Mouse (Mus musculus): ENCODE data around the gene Sh3gl2.

Gene Sh3gl2

DNA sequence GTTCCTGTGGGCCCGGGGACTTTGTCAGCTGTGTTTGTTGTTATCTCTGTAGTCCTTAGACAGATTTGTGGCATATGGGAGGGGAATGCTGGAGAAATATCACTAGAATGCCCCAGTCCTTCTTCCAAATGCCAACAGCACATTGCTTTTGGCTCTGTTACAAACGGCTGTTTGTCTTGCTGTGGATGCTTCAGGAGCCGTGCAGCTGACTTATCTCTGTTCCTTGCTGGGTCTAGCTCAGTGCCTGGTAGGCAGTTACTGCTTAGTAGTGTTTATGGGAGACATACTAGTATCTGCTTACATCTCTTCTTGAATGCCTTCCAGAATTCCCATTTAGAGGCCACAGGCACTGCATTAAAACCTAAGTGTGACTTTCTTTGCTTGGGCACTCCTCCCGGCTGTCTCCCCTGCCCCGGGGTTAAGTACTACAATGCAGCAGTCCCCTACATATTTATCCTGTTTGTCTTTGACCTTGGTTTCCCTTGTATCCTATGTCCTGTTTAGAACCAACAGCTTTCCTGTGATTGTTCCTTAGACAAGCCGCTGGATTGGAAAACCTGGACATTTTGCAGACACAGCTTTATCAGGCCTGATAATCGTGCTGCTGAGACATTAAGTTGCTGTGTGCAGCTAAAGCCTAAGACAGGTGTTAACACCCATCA, 101.1 kb downstream of the Sh3gl2 start:
- peak; percentile 91 for DNase-seq (ENCODE audit: low read depth, low spot score)

DNA sequence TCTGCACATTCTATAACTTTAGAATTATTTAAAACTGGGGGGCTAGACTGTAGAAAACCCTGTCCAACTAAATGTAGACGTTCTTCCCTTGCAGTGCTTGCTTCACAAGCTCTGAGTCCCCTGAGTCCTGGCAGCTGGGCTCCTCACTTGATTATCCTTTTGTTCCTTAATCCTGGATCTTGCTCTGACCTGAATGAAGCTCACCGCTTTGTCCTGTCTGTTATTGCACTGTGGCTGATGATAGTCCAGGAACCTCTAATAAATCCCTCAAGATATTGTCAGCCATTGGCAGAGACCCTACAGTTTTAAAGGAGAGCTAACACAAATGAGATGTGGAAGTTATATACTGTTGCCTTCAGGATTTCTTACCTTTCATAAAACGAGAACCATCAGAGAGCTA, 114.2 kb downstream of the Sh3gl2 start:
- no peak for DNase-seq (ENCODE audit: low read depth, low spot score)

DNA sequence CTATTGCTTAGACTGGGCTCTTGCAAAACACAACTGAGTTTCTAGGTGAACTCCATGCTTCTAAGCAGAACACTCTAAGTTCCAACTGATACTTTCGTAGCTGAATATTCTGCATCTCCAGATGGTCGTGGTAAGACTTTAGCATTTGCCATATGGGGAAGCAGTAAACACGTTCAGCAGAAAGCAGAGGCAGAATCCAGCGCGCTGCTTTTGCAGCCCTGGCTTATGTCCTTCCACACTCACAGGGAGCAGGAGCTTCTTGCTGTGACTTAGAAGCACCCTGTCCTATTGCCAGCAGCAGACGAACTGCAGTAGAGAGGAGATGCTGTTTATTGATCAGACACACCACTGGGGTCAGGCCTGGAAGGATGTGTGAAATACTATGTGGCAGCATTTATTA, 120.5 kb downstream of the Sh3gl2 start:
- DNase-seq (ENCODE audit: low read depth, low spot score), result peak; percentile 92

GRCm38 (mm10) chr4:85326052-85326451, 121.1 kb downstream of the Sh3gl2 start:
- peak; percentile 81 for DNase-seq (ENCODE audit: low read depth, low spot score)

DNA sequence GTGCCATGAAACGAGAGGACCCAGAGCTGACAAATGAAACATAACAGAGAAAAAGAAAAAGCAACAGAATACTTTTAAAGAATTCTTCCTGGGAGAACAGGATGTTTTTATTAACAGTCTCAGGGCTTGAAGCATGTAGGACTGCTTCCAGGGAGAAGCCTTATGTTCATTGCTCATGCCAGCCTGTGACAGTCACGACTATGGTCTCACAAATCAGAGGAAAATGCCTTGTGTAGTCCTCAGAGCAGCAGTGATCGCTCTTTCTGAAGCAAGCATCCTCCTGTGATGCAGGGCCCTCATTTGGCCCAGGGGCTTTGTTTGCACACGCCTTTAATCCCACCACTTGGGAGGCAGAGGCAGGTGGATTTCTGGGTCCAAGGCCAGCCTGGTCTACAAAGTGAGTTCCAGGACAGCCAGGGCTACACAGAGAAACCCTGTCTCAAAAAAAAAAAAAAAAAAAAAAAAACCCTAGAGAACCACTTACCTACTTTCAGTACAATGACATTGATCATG, 129.8 kb downstream of the Sh3gl2 start:
- DNase-seq (ENCODE audit: low read depth, low spot score), result peak; percentile 97

DNA sequence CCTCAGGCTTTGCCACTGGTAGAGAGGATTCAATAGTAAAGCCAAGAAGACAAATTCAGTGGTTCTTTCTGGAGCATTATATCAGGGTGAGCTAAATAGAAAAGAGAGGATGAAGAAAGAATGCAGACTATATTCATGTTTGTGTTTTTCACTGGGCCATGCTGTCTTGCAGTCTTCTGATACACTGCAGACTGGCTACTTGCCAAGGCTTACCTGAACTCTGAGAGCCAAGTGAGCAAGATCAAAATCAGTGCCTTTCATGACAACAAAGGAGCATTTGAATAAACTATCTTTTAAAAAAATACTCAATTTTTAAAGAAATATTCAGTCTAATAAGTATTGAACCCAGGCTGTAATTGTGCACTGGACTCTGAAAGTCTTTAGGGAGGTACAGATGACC, 131.4 kb downstream of the Sh3gl2 start:
- peak; percentile 63 for DNase-seq (ENCODE audit: low read depth, low spot score)

- DNase-seq (ENCODE audit: low read depth, low spot score), result peak; percentile 75
These were observed 134.2 kb downstream of the Sh3gl2 start for GRCm38 (mm10) chr4:85339126-85339525.

GRCm38 (mm10) chr4:85340686-85341085, 135.8 kb downstream of the Sh3gl2 start:
- DNase-seq (ENCODE audit: low read depth, low spot score), result peak; percentile 97

GRCm38 (mm10) chr4:85345911-85346310, 141.0 kb downstream of the Sh3gl2 start:
- DNase-seq (ENCODE audit: low read depth, low spot score), result no peak

- peak; percentile 54 for DNase-seq (ENCODE audit: low read depth, low spot score)
These were observed 143.2 kb downstream of the Sh3gl2 start for GRCm38 (mm10) chr4:85348079-85348643.

DNA sequence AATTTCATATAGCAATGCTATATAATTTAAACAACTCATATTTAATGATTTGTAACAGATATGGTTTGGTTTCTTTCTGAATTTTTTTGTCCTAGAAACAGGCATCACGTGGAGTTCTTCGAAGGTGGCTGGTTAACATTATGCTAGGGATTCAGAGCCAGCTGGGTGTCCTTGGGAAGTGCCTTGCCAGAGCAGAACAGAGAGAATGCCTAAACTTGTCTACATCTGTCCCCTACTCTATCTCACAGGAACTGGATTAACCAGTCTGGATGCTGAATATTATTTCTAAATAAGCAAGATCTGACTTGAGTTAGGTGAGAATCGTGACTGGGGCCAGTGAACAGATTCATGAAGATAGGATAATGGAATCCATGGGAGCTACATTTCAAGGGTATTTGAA, 157.7 kb downstream of the Sh3gl2 start:
- peak; percentile 64 for DNase-seq (ENCODE audit: low read depth, low spot score)

GRCm38 (mm10) chr4:85363205-85363604, 158.3 kb downstream of the Sh3gl2 start:
- DNase-seq (ENCODE audit: low read depth, low spot score), result no peak

DNA sequence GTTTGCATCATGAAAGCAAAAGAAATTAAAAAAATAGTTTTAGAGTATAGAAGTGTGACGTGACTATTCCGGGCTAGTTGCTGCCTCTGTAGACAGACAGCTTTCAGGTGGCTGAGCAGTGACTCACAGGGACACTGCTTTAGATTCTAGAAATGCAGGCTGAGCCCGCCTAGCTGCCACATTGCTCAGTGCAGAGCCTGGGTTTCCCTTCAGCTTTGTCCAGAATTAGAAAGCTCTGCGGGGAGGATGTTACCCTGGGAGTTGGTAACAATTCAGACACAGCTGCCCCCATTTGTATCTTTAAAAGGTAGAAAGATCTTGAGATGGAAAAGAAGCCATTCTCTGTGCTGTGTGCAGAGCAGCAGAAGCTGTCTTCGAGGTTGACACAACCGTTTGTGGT, 166.1 kb downstream of the Sh3gl2 start:
- DNase-seq (ENCODE audit: low read depth, low spot score), result peak; percentile 93

DNA sequence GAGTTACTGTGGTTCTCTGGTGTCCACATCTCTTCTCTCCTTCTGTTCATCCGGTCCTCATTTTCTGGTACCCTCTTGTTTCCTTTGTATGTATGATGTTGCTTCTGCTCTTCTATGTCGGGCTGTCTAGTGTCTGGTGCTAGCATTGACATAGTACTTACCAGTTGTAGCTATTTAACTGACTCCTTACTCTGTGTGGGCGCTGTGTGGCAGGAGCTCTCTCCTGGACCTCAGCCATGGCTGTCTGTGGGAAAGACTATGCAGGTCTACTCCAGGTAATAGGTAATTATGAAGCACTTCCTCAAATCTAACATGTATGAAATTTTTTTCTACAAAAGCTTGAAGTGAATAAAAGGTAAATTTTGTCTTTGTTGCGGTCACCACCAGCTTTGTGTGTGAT, 169.9 kb downstream of the Sh3gl2 start:
- peak; percentile 66 for DNase-seq (ENCODE audit: low read depth, low spot score)

DNA sequence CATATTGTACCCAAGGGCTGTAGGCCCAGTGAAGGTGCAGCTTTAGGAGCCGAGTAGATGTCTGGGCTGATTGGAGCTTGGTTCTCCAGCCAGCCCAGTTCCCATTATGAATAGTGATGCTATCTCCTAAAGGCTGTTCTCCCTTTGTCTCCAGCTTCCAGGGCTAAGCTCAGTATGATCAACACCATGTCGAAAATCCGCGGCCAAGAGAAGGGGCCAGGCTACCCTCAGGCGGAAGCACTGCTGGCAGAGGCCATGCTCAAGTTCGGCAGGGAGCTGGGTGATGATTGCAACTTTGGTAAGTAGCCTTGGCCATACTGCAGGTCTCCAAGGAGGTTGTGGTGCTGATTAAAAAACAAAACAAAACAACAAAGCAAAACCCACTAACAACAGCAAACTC, 171.3 kb downstream of the Sh3gl2 start:
- DNase-seq (ENCODE audit: low read depth, low spot score), result no peak

DNA sequence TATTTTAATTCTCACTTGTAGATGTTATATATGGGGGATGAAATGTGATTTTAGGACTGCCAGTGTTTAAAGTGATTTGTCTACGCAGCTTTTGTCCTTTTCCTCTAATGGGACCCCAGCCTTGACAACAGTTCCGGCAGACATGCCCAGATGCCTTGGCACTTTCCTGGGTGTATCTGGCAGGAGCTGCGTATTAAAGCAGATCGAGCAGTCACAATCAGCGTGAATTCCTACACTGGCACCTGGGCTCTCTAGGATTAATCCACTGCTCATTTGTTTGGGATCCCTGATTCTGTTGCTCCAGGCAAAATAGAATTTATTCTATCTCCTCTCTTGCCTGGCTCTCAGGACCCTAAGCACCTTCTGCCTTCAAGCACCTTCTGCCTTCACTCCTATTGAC, 171.7 kb downstream of the Sh3gl2 start:
- peak; percentile 44 for DNase-seq (ENCODE audit: low read depth, low spot score)

DNA sequence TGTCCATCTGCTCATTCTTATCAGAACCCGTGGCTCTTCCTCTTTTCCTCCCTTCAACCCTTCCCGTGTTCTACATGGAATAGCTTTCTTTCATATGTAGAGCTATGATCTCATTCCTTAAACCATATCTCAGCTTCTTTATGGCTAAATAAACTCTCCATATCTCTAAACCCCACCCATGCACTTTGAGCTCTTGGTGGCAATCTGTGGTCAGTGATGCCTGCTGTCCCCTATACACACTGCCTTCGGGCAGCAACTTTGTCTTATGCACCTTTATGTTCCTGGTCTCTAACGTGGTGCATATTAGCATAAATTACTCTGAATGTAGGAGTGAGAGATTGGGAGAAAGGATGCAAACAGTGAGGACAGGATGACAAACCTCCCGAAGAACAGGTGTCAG, 180.3 kb downstream of the Sh3gl2 start:
- no peak for DNase-seq (ENCODE audit: low read depth, low spot score)

GRCm38 (mm10) chr4:85387676-85388075, 182.8 kb downstream of the Sh3gl2 start:
- DNase-seq (ENCODE audit: low read depth, low spot score), result no peak

GRCm38 (mm10) chr4:85391795-85392194, 186.9 kb downstream of the Sh3gl2 start:
- DNase-seq (ENCODE audit: low read depth, low spot score), result peak; percentile 76

GRCm38 (mm10) chr4:85398765-85399164, 193.8 kb downstream of the Sh3gl2 start:
- DNase-seq (ENCODE audit: low read depth, low spot score), result no peak

- peak; percentile 79 for DNase-seq (ENCODE audit: low read depth, low spot score)
These were observed 197.9 kb downstream of the Sh3gl2 start for GRCm38 (mm10) chr4:85402823-85403222.

GRCm38 (mm10) chr4:85404424-85405194, 199.7 kb downstream of the Sh3gl2 start:
- DNase-seq (ENCODE audit: low read depth, low spot score), result peak; percentile 82

DNA sequence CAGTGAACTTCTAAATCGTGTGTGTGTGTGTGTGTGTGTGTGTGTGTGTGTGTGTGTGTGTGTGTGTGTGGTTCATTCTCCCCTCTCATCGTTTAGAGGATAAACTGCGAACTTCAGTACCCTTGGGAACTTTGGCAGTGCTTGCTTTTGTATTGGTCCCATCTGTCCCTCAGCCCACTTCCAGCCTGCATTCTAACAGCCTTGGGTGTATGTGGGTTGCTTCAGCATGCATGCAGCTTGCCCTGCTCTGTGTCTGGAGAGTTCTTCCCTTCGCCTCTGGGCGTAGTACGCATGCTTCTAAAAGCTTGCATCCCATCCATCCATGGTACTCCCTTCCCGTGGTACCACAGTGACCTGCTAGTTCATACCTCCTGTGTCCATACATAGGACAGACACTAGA, 200.3 kb downstream of the Sh3gl2 start:
- DNase-seq (ENCODE audit: low read depth, low spot score), result peak; percentile 76
